Mouse (Mus musculus) macrophage (primary cell): ENCODE results near the gene Dysf. TPM values are rescaled to one million over a fixed set of nuclear protein-coding genes. Genes with fewer than 3 reads are reported as not detected.
"Not testable (repeated sequence)": the region's sequence is repeated elsewhere in the genome, so short reads cannot be mapped to it uniquely, and the experiment has no call there.

ENCODE experiments used
- H3K27ac ChIP-seq: fragments of 350-480 bp; formaldehyde crosslinking; 2 replicates; pipeline ENCODE4 v1.9.0; 2021
- H3K36me3 ChIP-seq: fragments of 350-480 bp; formaldehyde crosslinking; 2 replicates; pipeline ENCODE4 v1.9.0; 2021; ENCODE audit errors: inconsistent target
- H3K4me3 ChIP-seq: fragments of 350-480 bp; formaldehyde crosslinking; 2 replicates; pipeline ENCODE4 v1.9.0; 2021; ENCODE audit errors: inconsistent target
- H3K79me2 ChIP-seq: fragments of 350-480 bp; formaldehyde crosslinking; 2 replicates; pipeline ENCODE4 v1.9.0; 2021; ENCODE audit errors: inconsistent target
- WGBS: methylation state at CpG from one replicate; pipeline ENCODE4 v1.1.7; 2026; ENCODE audit warnings: inconsistent platforms; ENCODE audit not compliant: missing documents; 5-methylcytosine and 5-hydroxymethylcytosine counted together
- polyA plus RNA-seq: library from polyadenylated mRNA; stranded (reverse); fragments of 250-400 nt; gene quantifications from 3 replicates; pipeline ENCODE4 v1.2.4, GENCODE M21; 2018; ENCODE audit warnings: inconsistent platforms
- total RNA-seq, 78 experiments: library from RNA; depleted of rRNA; stranded (reverse); fragments of 250-400 nt; gene quantifications; 1 replicate in 9 of 78; 2 replicates in 24 of 78; 3 replicates in 43 of 78; 4 replicates in 2 of 78; pipeline ENCODE4 v1.2.4; 2018; ENCODE audit warnings: inconsistent platforms in 56 of 78

Dysf gene
- 1 to 10 TPM in 3 of 26 experiments, under 1 TPM in 7, not detected in 16; 0.10 to 2.2 (median 0.47) TPM for total RNA-seq (2018; cell fraction: chromatin; rRNA removed)
- under 1 TPM in 9 of 26 experiments, not detected in 17; 0.03 to 0.18 (median 0.06) TPM for total RNA-seq (2018; cell fraction: cytosol; rRNA removed)
- total RNA-seq (2018; cell fraction: nucleus; rRNA removed) = 1 to 10 TPM in 1 of 26 experiments, under 1 TPM in 6, not detected in 19; 0.11 to 3.4 (median 0.30) TPM
- 0.24 to 0.26 TPM in 2 of 3 replicates, not detected in the other for polyA plus RNA-seq

GRCm38 (mm10) chr6:84008363-84009171 lies at the start of gene Dysf:
TSS of gene Dysf (plus strand) at chr6:84008590.
- 3% methylated on average over 41 of the region's 41 CpGs for WGBS
- no peaks in the 10 kb centered on the region for H3K79me2 ChIP-seq
- H3K4me3 ChIP-seq = no peak within 1 kb of the TSS
- H3K27ac ChIP-seq = no peak within 1 kb of the TSS
- no peaks in the 10 kb centered on the region for H3K36me3 ChIP-seq

- no peaks in the 10 kb centered on the region for H3K79me2 ChIP-seq
- peaks cover 55% of the 10 kb centered on the region; the same call in 1 of the 2 replicates for H3K36me3 ChIP-seq
- WGBS = 60% methylated on average over 5 of the region's 5 CpGs
- H3K4me3 ChIP-seq = no peak overlapping the region
- no peak overlapping the region for H3K27ac ChIP-seq
Measured at GRCm38 (mm10) chr6:83987642-83988041, 20.7 kb upstream of the Dysf start.

- WGBS = 80% methylated on average over 1 of the region's 1 CpGs
- Histone ChIP-seq H3K79me2 (no peaks in the 10 kb centered on the region), H3K27ac (no peak overlapping the region), H3K36me3 (no peaks in the 10 kb centered on the region), H3K4me3 (no peak overlapping the region)
Measured at GRCm38 (mm10) chr6:84002716-84003115, 5.7 kb upstream of the Dysf start.

GRCm38 (mm10) chr6:84004295-84004694 lies 4.1 kb upstream of the Dysf start:
- Histone ChIP-seq H3K79me2 (no peaks in the 10 kb centered on the region), H3K36me3 (no peaks in the 10 kb centered on the region), H3K27ac (no peak overlapping the region), H3K4me3 (no peak overlapping the region)
- WGBS = 84% methylated on average over 4 of the region's 4 CpGs

GRCm38 (mm10) chr6:84009172-84009872 lies 932 bp downstream of the Dysf start:
- no peak overlapping the region for H3K27ac ChIP-seq
- no peaks in the 10 kb centered on the region for H3K79me2 ChIP-seq
- H3K4me3 ChIP-seq = no peak overlapping the region
- WGBS = 49% methylated on average over 8 of the region's 8 CpGs
- no peaks in the 10 kb centered on the region for H3K36me3 ChIP-seq

GRCm38 (mm10) chr6:84009915-84010302 lies 1.5 kb downstream of the Dysf start:
- WGBS = 86% methylated on average over 4 of the region's 4 CpGs
- Histone ChIP-seq H3K27ac (no peak overlapping the region), H3K36me3 (no peaks in the 10 kb centered on the region), H3K4me3 (no peak overlapping the region), H3K79me2 (no peaks in the 10 kb centered on the region)

GRCm38 (mm10) chr6:84010303-84011225 lies 2.2 kb downstream of the Dysf start:
- Histone ChIP-seq H3K27ac (no peak overlapping the region), H3K79me2 (no peaks in the 10 kb centered on the region), H3K36me3 (no peaks in the 10 kb centered on the region), H3K4me3 (no peak overlapping the region)
- 81% methylated on average over 8 of the region's 8 CpGs for WGBS

GRCm38 (mm10) chr6:84014961-84015683 lies 6.7 kb downstream of the Dysf start:
- 53% methylated on average over 3 of the region's 4 CpGs for WGBS
- H3K36me3 ChIP-seq, H3K27ac ChIP-seq, H3K79me2 ChIP-seq, H3K4me3 ChIP-seq: not testable (repeated sequence)

- 86% methylated on average over 4 of the region's 7 CpGs for WGBS
- H3K27ac ChIP-seq = no peak overlapping the region
- no peaks in the 10 kb centered on the region for H3K79me2 ChIP-seq
- no peaks in the 10 kb centered on the region for H3K36me3 ChIP-seq
- H3K4me3 ChIP-seq = no peak overlapping the region
Measured at GRCm38 (mm10) chr6:84016851-84017250, 8.5 kb downstream of the Dysf start.

GRCm38 (mm10) chr6:84017392-84017791 lies 9.0 kb downstream of the Dysf start:
- H3K36me3 ChIP-seq = no peaks in the 10 kb centered on the region
- H3K27ac ChIP-seq = no peak overlapping the region
- no peaks in the 10 kb centered on the region for H3K79me2 ChIP-seq
- no peak overlapping the region for H3K4me3 ChIP-seq
- WGBS = 42% methylated on average over 3 of the region's 3 CpGs

- Histone ChIP-seq H3K4me3 (no peak overlapping the region), H3K27ac (no peak overlapping the region), H3K79me2 (no peaks in the 10 kb centered on the region), H3K36me3 (no peaks in the 10 kb centered on the region)
- 8% methylated on average over 28 of the region's 28 CpGs for WGBS
Measured at GRCm38 (mm10) chr6:84018906-84019550, 10.6 kb downstream of the Dysf start.

GRCm38 (mm10) chr6:84020002-84020401 lies 11.6 kb downstream of the Dysf start:
- Histone ChIP-seq H3K79me2 (no peaks in the 10 kb centered on the region), H3K36me3 (no peaks in the 10 kb centered on the region), H3K27ac (no peak overlapping the region), H3K4me3 (no peak overlapping the region)
- WGBS = 17% methylated on average over 4 of the region's 4 CpGs

- Histone ChIP-seq H3K4me3 (no peak overlapping the region), H3K36me3 (no peaks in the 10 kb centered on the region), H3K27ac (no peak overlapping the region), H3K79me2 (no peaks in the 10 kb centered on the region)
- 88% methylated on average over 3 of the region's 3 CpGs for WGBS
Measured at GRCm38 (mm10) chr6:84021990-84022389, 13.6 kb downstream of the Dysf start.
